22 mouse cellular contexts compared by ENCODE assay signal in the genomic region with DNA sequence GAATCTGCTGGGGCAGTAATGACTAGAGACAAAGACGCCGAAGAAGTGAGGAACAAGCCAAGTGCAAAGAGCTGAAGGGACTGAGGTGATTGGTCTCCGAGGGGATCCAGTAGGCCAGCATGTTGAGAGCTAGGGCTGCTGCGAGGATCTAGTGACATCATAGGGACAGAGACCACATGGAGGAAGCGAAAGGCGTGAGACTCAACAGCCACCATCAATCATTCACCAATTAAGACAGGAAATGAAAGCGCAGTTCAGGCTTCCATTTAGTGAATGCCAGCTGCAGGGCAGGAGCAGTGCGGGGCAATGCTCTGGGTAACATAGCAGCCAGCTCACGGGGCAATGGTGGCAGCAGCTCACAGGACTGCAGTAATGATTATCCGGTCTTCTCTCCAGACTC. TPM values are rescaled to one million over a fixed set of nuclear protein-coding genes. Genes with fewer than 3 reads are reported as not detected.
A peak's percentile ranks its signal among the peaks of the same experiment; 100 is the strongest.
DNase-seq lines count a peak whose midpoint lies in the region; ATAC-seq and TF ChIP-seq lines count a peak whose summit lies in the region.
"Had no signal": no experiment of that assay in that cellular context is flagged by ENCODE, and none has a peak within 500 bp of the region (broad histone marks: within the 10 kb centered on the region; RNA-seq: fewer than 3 reads in every experiment).

No protein-coding gene starts in this region.

- H3K27ac ChIP-seq in kidney, postnatal 0 days = no peak overlapping the region
- H3K27ac ChIP-seq in kidney, embryonic 14.5 days (ENCODE audit: low read depth, low read length) = no peak overlapping the region
- H3K27ac ChIP-seq: embryonic facial prominence, embryonic 12.5 days; forebrain, embryonic 13.5 days; hindbrain, embryonic 10.5 days; limb, embryonic 15.5 days; liver, embryonic 15.5 days; midbrain, embryonic 10.5 days had no signal

- no peaks in the 10 kb centered on the region for H3K9me3 ChIP-seq in kidney, postnatal 0 days (replicated peaks; ENCODE audit: low read length)
- no peaks in the 10 kb centered on the region for H3K9me3 ChIP-seq in kidney, embryonic 14.5 days (ENCODE audit: control insufficient read depth, low read length)
- 0 out of 2 replicates have a peak, but pooled peaks cover 3% of the 10 kb centered on the region for H3K9me3 ChIP-seq in megakaryocyte, embryonic 14.5 days
- H3K9me3 ChIP-seq: embryonic facial prominence, embryonic 12.5 days; forebrain, embryonic 13.5 days; hindbrain, embryonic 10.5 days; limb, embryonic 15.5 days; liver, embryonic 15.5 days; midbrain, embryonic 10.5 days had no signal

- no peak overlapping the region for H3K4me3 ChIP-seq in kidney, postnatal 0 days (replicated peaks; ENCODE audit: low read depth, low read length)
- no peak overlapping the region for H3K4me3 ChIP-seq in kidney, embryonic 14.5 days (ENCODE audit: low read length)
- H3K4me3 ChIP-seq in megakaryocyte, embryonic 14.5 days (replicated peaks) = peak overlapping the region; percentile 60
- H3K4me3 ChIP-seq: embryonic facial prominence, embryonic 12.5 days; erythroblast, embryonic 14.5 days; forebrain, embryonic 13.5 days; hindbrain, embryonic 10.5 days; limb, embryonic 15.5 days; liver, embryonic 15.5 days; midbrain, embryonic 10.5 days had no signal

- no peaks in the 10 kb centered on the region for H3K27me3 ChIP-seq in kidney, postnatal 0 days (ENCODE audit: insufficient read depth, low read length)
- no peaks in the 10 kb centered on the region for H3K27me3 ChIP-seq in kidney, embryonic 14.5 days (ENCODE audit: control insufficient read depth, insufficient read depth, low read length)
- H3K27me3 ChIP-seq in megakaryocyte, embryonic 14.5 days (replicated peaks) = no peaks in the 10 kb centered on the region
- H3K27me3 ChIP-seq: CH12.LX; embryonic facial prominence, embryonic 12.5 days; limb, embryonic 15.5 days; liver, embryonic 15.5 days had no signal

- WGBS in kidney, postnatal 0 days = 52% methylated on average over 10 of the region's 10 CpGs
- 60% methylated on average over 10 of the region's 10 CpGs for WGBS in kidney, embryonic 14.5 days

- no peak overlapping the region; the same call in 1 of the 2 replicates for H3K4me2 ChIP-seq in kidney, postnatal 0 days (ENCODE audit: low read length)
- no peak overlapping the region for H3K4me2 ChIP-seq in kidney, embryonic 14.5 days (replicated peaks; ENCODE audit: low read depth, low read length)
- H3K4me2 ChIP-seq: embryonic facial prominence, embryonic 12.5 days; forebrain, embryonic 13.5 days; limb, embryonic 15.5 days; liver, embryonic 15.5 days had no signal

- no peak for ATAC-seq in kidney, postnatal 0 days (replicated peaks; ENCODE audit: low FRiP score, low read depth)
- no peak for ATAC-seq in kidney, embryonic 14.5 days (ENCODE audit: low FRiP score, low TSS enrichment)
- ATAC-seq: forebrain, embryonic 13.5 days had no signal

- no peaks in the 10 kb centered on the region for H3K36me3 ChIP-seq in kidney, postnatal 0 days (ENCODE audit: insufficient read depth, low read length)
- no peaks in the 10 kb centered on the region for H3K36me3 ChIP-seq in kidney, embryonic 14.5 days (ENCODE audit: control insufficient read depth, insufficient read depth, low read length)
- H3K36me3 ChIP-seq in megakaryocyte, embryonic 14.5 days (replicated peaks; ENCODE audit: low read length) = no peaks in the 10 kb centered on the region
- H3K36me3 ChIP-seq: embryonic facial prominence, embryonic 12.5 days; hindbrain, embryonic 10.5 days; limb, embryonic 15.5 days; liver, embryonic 15.5 days; midbrain, embryonic 10.5 days had no signal

- H3K9ac ChIP-seq in kidney, postnatal 0 days (ENCODE audit: low read depth, low read length) = no peak overlapping the region
- no peak overlapping the region for H3K9ac ChIP-seq in kidney, embryonic 14.5 days (ENCODE audit: low read depth, low read length)
- H3K9ac ChIP-seq: embryonic facial prominence, embryonic 12.5 days; forebrain, embryonic 13.5 days; limb, embryonic 15.5 days; liver, embryonic 15.5 days had no signal

- peak; percentile 7 for DNase-seq in embryo, embryonic 11 days
- DNase-seq in embryo, embryonic 9.5 days (ENCODE audit: extremely low spot score) = no peak
- peak; percentile 14 for DNase-seq in kidney, postnatal 0 days (ENCODE audit: low spot score)
- DNase-seq in B cell, adult 2 months = peak; percentile 47
- no peak for DNase-seq in right cerebral cortex, adult 2 months (ENCODE audit: low spot score in 2 of 2)
- DNase-seq: adrenal gland, postnatal 36 days; cerebellum, adult 11-12 months; cerebellum, postnatal 14 days; gastrocnemius, postnatal 10 days; kidney, postnatal 14 days; lung, postnatal 10 days; right cerebral cortex, postnatal 4 days had no signal

- no peaks in the 10 kb centered on the region for H3K4me1 ChIP-seq in kidney, postnatal 0 days (replicated peaks; ENCODE audit: insufficient read depth, low read length)
- 0 out of 2 replicates have a peak, but pooled peaks cover 2% of the 10 kb centered on the region for H3K4me1 ChIP-seq in kidney, embryonic 14.5 days (ENCODE audit: control insufficient read depth, insufficient read depth, low read length)
- peaks cover 18% of the 10 kb centered on the region for H3K4me1 ChIP-seq in megakaryocyte, embryonic 14.5 days
- H3K4me1 ChIP-seq: embryonic facial prominence, embryonic 12.5 days; forebrain, embryonic 13.5 days; hindbrain, embryonic 10.5 days; limb, embryonic 15.5 days; liver, embryonic 15.5 days; midbrain, embryonic 10.5 days had no signal

- TF ChIP-seq CTCF in kidney, postnatal 0 days (IDR thresholded peaks at IDR 0.05; ENCODE audit: low read depth) = no peak

RNA-seq across cellular contexts. Expression of a gene that starts 17.7 kb away (rescaled TPM):
- 7.2 and 7.4 TPM in 2 replicates for polyA plus RNA-seq in kidney, postnatal 0 days (2015; fragmentation: Nextera tagmentation; extraction: Ambion mirVana)
- 6.5 and 7.8 TPM in 2 replicates for polyA plus RNA-seq in kidney, embryonic 14.5 days (2014; fragmentation: Nextera tagmentation; extraction: Ambion mirVana)
- 0.23 TPM in 1 of 2 replicates, not detected in the other for polyA plus RNA-seq in megakaryocyte, embryonic 14.5 days (2012; ENCODE audit: insufficient read depth, low replicate concordance)
- polyA plus RNA-seq: erythroblast, embryonic 14.5 days had no signal

Comparison
In these comparisons a context has a peak if more than half of its experiments do, and no peak if none do; other contexts are left out.
1. DNase-seq: peak in embryo, embryonic 11 days (single experiment), kidney, postnatal 0 days (single experiment) and B cell, adult 2 months (2 of 2); none in embryo, embryonic 9.5 days (single experiment) and right cerebral cortex, adult 2 months (0 of 2).